Mouse (Mus musculus) kidney, postnatal 14 days (tissue): ENCODE results near the gene Mterf1a.
"Not testable (repeated sequence)": the region's sequence is repeated elsewhere in the genome, so short reads cannot be mapped to it uniquely, and the experiment has no call there.

Experiments
- DNase-seq: peaks from one replicate; pipeline ENCODE4 v3.0.0; 2022; ENCODE audit warnings: mixed read lengths

The Mterf1a gene

DNA sequence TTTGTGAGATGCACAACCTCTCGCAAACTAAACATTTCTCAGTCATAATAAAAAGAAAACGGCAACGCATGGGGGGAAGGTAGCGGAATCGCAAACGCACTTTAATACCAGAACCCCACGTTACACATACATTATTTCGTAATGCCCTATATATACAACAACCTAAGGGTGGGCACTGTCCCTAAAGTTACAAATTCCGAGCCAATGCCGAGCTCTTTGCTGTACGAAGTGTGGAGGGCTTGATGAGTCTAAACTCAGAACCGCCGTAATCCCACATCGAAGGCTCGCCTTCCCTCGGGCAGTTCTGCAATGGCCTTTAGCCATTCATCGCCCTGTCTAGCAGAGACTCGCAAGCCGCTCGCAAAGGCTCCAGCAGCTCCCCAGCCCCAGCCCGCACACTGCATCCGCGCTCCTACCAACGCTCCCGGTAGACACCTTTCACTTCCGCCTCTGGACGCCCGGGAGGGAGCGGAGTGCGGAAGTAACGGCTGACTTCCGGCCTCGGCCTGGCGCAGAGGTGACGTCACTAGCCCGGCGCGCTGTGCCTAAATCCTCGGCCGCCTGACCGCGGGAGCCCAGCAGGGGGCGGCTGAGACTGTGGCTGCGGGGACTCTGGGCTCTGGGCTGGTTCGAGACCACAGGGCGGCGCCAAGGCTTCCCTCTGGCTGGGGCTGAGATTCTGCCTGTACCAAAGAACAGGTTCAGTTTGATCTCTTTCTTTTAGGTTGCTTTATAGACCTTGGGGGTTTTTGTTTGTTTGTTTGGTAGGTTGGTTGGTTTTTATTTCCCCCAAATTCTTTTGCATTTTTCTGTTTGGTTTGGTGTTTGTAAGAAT is at the start of gene Mterf1a:
TSS of gene Mterf1a (minus strand) at position 475 of the 835 bp plus-strand sequence.
- peak; percentile 31 for DNase-seq

DNA sequence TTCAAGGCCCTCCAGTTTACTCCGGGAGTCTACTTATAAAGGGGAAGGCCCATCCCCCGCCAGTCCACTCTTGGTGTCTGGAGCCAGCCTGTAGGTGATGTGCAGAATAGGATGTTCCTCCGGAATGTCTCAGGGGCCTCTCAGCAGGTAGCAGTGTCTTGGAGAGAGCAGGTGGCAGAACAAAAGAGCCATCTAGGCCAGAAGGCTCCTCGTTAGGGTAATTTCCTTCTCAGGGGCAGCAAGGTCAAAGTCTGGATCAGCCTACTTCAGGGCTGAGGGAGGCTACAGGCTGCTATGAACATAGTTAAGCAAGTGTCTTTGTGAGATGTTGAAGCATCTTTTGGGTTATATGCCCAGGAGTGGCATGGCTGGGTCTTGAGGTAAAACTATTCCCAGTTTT is 49.4 kb upstream of the Mterf1a start:
- DNase-seq = not testable (repeated sequence)

DNA sequence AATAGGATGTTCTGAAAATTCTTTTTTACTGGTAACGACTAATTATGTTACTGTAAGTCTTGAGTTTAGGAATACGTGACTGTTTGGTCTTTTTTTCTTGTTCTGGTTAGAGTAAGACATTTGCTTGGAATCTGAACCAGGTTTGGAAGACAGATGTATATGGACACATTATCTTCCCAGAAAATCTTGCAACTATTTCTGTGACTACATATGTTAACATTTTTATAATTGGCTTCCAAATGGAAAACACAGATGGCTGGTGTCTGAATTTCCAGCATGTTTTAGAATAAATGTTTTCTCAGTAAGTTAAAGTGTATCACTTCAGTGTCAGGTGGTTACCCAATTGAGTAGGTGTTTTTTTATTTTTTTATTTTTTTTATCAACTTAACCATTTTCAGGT is 47.5 kb upstream of the Mterf1a start:
- no peak for DNase-seq

DNA sequence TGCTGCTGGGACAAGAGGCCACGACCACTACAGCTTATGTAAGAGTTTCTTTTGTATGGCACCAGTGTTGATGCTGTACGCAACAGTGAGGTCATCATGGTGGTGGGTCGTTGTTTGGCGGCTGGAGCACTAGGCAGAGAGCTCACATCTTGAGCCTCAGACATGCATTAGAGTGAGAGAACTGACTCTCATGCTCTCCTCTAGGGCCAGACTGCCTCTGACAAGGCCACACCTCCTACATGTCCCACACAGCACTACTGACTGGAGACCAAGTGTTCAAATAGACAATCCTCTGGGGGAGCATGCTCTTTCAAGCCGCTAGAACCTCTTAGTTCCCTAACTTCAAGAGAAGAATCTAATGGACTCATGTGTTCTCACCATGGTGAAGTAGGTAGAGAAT is 45.6 kb upstream of the Mterf1a start:
- DNase-seq = no peak

DNA sequence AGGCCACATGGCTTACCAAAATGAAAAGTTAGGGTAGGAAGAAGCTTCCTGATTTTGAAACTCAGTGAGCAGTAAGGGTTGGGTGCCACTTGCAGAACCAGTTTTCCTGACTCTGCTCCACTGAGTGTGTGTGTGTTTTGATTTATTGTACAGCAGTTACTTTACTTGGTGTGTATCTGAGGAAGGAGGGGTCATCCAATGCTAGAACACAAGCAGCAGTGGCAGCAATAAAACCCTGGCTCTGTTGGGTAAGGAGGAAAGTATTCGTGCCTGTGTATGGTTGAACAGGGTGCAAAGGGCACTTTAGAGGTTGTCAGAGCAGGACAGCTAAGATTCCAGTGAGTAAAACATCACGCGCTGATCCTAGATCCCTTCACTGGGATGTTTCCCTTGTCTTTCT is 45.2 kb upstream of the Mterf1a start:
- peak; percentile 16 for DNase-seq

DNA sequence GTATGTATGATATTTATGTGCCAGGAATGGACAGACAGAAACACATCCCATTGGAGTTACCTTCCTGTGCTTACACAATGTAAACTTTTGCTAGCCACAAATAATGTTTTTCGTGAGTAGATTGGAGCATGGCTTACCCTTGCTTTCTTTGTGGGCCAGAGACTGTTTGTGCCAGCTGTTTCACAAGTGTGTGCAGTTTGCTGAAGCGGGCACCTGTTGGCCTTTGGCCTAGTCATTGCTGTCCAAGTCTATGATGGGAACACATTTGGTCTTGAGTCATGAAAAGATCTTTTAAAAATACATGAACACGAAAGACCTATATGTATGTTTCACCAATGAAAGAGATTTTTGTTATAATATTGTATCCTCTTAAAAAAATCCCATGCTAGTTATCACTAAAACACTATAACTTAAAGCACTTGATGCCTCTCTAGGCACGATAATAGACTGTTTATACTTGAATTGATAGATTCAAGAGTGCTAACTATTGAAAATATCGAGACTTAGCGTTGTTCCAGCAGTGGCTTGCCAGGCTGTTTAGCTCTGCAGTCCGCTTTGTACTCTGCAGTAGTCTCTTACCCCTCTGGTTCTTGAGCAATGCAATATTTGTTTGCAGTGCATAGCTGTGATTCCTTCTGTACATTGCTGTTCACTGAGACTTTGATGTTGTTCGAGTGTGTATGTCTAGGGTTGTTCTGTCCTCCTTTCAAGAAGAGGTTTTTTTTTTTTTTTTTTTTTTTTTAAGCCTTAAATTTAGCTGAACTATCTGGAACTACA is 42.2 kb upstream of the Mterf1a start:
- no peak for DNase-seq

DNA sequence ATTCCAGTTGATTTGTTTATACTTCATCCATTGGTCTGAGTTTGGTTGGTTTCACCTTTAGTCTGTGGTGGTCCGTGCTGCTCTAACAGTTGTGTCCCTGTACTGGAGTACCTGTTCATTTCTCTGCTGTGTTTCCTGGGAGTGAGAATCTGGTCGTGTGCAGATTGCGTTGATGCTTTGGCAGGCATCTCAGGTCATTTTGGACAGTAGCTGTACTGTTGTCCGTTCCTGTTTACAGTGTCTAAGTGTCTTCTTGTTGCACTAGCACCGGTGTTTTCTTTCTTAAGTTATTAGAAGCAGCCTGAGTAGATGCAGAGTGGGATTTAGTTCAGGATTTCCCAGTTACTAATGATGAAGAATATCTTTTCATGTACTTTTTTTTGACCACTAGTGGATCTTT is 41.5 kb upstream of the Mterf1a start:
- DNase-seq = no peak

DNA sequence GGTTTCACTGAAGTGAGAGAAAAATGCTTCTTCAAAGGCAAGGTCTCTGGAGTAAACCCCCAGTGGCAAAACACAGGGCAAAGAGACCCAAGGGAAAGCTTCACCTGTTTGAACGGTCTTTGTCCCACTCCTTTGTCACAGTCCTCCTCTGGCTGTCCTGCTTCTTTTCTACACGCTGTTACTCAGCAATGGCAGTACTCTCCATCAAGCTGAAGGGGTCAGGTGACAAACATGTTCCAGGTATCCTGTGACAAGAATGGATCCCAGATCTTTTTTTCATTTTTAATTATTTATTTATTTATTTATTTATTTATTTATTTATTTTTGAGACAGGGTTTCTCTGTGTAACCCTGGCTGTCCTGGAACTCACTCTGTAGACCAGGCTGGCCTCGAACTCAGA is 39.8 kb upstream of the Mterf1a start:
- DNase-seq = no peak

DNA sequence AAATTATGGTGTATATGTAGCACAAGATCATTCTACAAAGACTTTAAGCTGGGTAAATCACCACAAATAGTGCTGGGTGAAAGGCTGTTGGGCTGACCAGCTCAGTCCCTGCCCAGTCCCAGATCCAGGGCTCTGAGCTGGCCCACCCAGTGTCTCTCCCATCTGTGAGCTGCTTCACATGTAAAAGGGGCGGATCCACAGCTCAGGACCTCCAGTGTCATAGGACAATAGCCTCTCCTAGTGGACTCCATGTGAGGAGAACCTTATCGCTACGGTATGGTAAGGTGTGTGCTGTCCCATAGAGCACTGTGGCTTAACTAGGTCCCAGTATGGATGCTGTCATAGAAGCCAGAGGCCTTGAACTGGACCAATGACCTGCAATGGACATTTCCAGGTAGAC is 37.9 kb upstream of the Mterf1a start:
- DNase-seq = no peak

DNA sequence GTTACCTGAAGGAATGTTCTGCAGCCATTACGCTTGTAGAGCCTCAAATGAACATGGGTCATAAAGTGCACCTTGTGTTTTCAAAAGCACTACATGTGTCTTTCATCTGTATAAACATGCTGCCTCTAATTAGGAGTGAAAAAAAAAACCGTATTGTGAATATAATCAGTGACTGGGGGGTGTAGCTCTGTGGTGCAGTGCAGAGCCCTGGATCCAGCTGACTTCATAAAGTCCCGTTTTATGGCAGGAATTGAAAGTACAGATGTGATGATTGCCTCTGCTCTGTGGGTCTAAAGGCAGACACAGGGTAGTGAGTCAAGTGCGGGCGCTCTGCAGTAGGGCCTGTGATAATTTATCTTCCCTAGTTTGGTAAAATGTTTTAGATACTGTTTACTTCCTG is 37.0 kb upstream of the Mterf1a start:
- DNase-seq = no peak

DNA sequence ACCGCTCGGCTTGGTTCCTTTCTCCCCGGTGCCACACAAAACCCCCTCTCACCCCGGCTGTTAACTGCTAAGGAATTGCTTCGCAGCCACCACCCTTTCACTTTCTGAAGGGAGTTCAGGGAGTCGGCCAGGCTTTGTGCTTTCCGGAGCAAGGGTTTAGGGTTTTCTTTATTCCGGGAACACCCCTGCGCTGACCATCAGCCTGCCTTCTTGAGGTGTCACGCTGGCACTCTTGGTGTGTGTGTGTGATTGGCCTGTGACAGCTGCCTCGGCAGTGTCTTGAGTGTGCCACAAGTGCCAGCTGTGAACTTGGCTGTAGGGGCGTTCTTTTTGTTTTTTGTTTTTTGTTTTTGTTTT is 34.9 kb upstream of the Mterf1a start:
- DNase-seq = peak; percentile 27

DNA sequence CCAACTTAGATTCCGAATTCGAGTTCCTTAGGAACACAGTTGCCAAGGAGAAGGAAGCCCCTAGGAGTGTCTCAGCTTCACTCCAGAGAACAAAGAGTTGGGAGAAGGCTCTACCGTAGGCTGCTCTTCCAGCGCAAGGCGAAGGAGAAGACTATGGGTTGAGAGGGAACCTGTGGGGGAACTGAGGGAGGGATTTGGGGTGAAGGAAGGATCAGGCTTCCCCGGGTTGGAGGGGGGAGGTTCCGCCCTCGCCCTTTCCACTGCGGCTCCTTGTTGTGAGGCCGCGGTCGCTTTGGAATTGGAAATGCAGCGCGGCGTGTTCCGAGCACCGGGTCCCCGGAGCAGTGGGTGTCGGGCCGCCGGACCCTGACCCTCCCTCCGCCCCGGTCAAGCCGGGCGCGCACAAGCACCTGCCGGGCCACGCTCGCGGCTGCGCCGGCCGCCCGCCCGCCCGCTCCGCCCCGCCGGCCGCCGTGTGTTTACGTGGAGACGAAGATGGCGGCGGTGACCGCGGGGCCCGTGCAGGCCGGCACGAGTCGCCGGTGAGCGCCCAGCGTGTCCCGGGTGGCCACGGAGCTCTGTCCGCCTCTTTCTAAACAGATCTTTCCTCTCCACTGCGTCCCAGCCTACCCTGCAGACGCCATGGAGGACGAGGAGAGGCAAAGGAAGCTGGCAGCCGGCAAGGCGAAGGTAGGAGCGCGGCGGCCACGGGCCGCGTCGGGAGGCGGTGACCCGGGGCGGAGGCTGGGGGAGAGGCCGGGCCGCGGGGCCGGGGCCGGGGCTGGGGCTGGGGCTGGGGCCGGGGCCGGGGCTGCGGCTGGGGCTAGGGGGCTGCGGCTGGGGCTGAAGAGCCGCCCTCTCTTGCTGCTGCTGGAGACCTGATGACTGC is 34.3 kb upstream of the Mterf1a start, which contains the start of gene Akap9:
TSS of gene Akap9 (plus strand) at position 254 of the 889 bp plus-strand sequence.
- DNase-seq = peak; percentile 85

DNA sequence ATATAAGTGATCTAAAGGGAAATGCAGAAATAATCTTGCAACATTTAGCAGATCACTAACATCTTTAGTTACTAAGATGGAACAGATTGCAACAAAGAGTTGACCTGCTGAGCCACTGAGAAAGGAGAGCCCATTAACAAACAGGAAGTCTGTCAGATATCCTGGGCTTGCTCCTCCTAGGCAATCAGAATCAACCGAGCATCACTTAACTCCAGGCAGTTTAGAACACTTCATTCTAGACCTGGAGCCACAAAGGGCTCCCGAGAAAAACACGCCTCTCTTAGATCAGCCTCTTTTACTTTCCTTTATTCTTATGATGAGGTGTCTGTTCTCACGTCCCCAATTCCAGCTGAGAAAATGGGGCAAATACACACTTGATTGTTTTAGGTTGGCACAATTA is 32.9 kb upstream of the Mterf1a start:
- DNase-seq = no peak

DNA sequence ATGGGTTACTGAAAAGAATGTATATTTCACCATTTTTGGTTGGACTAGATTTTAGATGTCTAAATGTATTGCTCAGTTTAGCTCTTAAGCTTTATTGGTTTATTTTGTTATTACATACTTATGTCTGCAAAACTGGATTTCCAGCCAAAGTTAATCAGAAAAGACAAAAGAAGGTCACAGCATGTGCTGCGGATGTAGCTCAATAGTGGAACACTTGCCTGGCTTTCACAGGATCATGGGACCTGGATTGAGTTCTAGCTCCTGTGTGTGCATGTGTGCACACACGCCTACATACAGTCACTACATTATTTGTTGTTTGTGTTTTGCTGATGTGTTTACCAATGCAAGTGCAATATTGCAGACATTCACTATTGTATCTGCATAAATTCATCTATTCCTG is 28.6 kb upstream of the Mterf1a start:
- no peak for DNase-seq

DNA sequence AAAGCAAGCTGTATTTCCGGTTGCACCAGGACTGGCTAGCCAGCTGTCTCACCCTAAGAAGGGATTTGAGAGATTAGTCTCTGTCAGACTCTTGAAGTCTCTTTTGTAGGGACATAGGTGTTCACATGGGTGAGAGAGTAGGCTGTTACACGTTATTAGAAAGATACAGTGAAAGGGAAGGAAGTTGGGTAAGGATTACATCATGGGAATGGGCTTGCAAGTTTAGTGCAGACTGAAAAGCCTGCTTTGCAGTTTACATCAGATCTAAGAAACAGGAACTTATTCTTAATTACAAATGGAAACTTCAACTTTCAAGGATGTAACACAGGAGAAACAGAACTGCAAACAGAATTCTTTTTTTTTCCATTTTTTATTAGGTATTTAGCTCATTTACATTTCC is 11.7 kb upstream of the Mterf1a start:
- DNase-seq = no peak

DNA sequence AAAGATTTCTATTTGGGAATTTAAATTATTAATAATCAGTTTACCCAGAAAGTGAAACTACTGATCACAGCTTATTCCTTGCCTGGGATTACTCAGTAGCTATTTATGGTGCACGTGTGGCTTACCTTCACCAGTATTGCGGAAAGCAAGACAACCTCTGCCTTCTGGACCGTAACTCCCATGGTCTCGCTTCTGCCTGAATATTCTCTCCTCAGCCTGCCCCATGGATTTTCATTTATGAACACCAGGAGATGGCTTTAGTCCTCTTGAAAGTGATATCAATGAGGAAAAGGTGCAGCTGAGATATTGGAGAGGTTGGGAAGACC is 524 bp upstream of the Mterf1a start:
- not testable (repeated sequence) for DNase-seq

DNA sequence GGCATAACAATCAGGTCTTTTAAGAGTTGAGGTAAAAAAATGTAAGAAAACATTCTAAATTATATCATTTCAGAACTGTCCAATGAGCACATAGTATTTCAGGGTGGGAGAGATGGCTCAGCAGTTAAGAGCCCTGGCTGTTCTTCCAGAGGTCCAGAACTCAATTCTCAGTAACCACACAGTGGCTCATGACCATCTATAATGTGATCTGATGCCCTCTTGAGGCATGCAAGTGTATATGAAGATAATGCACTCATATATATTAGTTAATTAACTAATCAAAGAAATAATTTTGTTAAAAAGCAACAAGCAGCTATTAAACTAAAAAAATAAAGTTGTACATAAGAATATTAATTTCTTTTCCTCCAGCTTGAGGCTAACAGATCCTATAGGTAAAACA is 4.5 kb downstream of the Mterf1a start:
- DNase-seq = no peak

DNA sequence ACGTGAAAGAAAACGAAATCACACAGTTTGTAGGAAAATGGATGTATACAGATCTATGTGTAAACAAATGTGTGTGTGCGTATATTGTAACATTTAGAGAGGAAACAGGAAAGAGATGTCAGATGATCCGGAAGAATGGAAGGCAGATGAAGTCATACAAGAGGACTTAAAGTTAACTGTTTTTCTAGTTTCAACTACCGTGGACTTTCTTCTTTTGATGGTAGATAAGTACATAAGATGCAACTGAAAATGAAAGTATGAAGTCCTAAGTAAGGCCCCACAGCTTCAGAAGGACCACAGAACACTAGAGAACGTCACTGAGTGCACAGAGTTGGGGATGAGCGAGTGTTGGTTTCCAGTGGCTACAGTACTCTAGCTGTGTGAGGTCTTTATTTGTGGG is 6.9 kb downstream of the Mterf1a start:
- DNase-seq = not testable (repeated sequence)

DNA sequence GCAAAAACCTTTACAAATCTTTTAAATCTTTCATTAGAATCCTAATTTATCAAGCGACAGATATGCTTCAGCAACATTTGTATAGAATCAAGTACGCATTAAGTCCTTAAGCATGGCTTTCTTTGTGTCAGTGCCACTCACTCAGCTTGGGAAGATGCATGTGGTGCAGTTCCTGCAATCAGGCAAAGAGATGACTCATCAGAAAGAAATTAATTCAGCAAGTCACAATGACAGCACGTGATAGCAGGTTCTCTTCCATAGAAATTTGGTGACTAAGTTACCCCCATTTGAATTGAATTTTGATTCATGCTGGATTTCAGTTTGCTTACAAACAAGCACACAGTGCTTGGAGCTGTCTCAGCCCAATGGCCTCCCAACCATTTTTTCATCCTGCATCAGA is 20.2 kb downstream of the Mterf1a start:
- no peak for DNase-seq

DNA sequence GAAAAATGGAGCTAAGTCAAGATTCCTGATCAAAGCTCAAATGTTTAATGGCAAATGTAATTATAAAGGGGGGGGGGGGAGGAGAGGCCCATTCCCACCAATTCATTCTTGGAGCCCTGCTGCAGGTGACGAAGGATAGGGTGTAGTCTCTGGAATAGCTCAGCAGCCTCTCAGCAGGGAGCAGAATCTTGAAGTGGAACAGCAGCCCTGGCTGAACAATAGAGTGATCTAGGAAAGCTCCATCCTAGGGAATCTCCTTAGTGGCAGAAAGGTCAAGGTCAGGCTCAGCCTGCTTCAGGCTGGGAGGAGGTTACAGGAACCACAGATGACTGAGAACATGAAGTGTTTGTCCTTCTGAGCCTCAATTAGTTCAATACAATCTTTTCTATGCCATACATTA is 21.4 kb downstream of the Mterf1a start:
- DNase-seq = no peak

DNA sequence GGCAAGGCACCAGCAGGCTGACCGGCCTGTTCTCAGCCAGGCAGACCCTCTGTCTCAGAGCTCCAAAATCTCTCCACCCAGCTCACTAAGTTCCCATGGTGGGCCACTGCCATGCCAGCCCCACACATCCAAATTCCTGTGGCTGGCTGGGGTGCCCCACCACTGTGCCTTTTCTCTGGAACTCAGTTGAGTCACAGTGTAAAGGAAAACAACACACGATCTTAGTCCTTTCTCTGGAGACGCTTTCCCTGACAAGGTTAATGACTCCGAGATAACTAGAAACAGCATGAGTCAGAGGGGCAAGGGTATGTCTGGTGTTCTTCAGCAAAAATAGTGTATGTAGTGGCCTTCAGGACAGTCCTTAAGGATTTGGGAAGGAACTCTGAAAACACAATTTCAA is 23.6 kb downstream of the Mterf1a start:
- DNase-seq = no peak

DNA sequence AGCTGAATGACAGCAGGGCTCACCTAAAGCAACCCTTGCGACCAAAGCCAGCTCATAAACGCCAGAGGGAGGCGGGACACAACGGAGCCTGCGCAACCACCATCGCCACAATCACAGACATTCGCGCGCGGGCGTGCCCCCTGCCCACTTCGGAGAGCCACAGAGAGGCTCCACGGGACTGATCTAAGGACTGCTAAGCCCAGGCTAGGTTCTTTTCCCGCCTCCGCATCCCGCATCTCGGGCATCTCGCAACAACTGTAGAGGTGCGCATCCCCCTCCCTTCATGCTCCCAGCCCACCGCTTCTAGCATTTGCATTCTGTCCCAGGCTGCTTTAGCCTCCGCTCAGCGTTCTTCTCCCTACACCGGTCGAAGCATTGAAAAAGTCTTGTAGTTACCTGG is 48.7 kb downstream of the Mterf1a start, which contains the start of gene Lrrd1:
TSS of gene Lrrd1 (plus strand) at position 148 of the 400 bp plus-strand sequence.
- peak; percentile 10 for DNase-seq
